Mouse (Mus musculus): ENCODE results near the gene Mrpl44.

- TF ChIP-seq CTCF (IDR thresholded peaks at IDR 0.05; ENCODE audit: low read depth) (no peak), EP300 (IDR thresholded peaks at IDR 0.05; ENCODE audit: low read depth) (no peak)
Measured at GRCm38 (mm10) chr1:79762282-79763250, 13.3 kb upstream of the Mrpl44 start.

Measured in liver, postnatal 0 days (tissue).